Mouse (Mus musculus): ENCODE measurements around the gene Leprot. TPM values are rescaled to one million over a fixed set of nuclear protein-coding genes. Genes with fewer than 3 reads are reported as not detected.

Leprot gene
- polyA plus RNA-seq, 1 experiment from 2014 or later, result 67.7 TPM

DNA sequence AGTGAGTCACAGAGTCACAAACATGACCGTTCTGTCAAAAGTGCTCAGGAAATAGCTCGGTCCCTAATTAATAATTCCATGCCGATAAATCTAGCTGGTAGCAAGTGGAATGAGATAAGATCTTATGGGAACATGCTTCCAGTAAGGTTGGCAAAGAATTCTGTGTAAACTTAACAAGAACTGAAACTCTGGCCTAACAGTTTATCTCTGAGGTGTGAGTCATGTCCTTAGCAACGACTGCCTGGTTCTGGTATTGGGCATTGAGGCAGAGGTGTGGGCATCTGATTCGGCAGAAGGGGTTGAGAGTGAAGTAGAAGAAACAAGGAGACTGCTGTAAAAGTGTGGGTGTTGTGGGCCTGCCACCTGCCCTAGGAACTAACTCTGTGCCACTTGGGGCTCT, 22.3 kb downstream of the Leprot start:
- H3K36me3 ChIP-seq (replicated peaks), result 0 out of 2 replicates have a peak, but pooled peaks cover 2% of the 10 kb centered on the region
- H3K27me3 ChIP-seq (replicated peaks; ENCODE audit: low read depth, poor library complexity, severe bottlenecking), result no peaks in the 10 kb centered on the region
- H3K9me3 ChIP-seq, result peaks cover 5% of the 10 kb centered on the region; the same call in 1 of the 2 replicates
- no peak for DNase-seq (ENCODE audit: low spot score)
- H3K4me1 ChIP-seq, result no peaks in the 10 kb centered on the region
- 88% methylated on average over 5 of the region's 5 CpGs for WGBS
- no peak overlapping the region for H3K4me3 ChIP-seq
- H3K27ac ChIP-seq (replicated peaks), result no peak overlapping the region

DNA sequence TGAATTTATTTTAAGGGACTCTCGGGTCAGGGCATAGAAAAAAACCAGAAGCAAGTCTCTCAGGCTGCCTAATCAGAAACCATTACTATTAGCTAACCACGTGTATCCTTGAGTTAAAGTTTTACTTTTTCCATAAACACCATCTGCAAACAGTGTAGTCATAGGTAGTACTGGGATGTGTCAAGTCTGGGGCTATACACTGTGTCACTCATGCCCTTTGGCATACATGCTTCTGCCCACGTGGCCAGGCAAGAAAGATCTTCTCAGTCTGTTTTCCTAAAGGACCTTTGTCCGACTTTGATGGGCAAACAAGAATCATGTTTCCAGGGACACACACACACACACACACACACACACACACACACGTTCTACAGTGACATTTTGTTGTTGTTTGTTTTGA, 27.3 kb downstream of the Leprot start:
- H3K27ac ChIP-seq (replicated peaks), result no peak overlapping the region
- no peaks in the 10 kb centered on the region for H3K4me1 ChIP-seq
- no peaks in the 10 kb centered on the region for H3K27me3 ChIP-seq (replicated peaks; ENCODE audit: low read depth, poor library complexity, severe bottlenecking)
- no peak for DNase-seq (ENCODE audit: low spot score)
- WGBS, result 81% methylated on average over 5 of the region's 5 CpGs
- H3K9me3 ChIP-seq, result no peaks in the 10 kb centered on the region
- H3K36me3 ChIP-seq (replicated peaks), result no peaks in the 10 kb centered on the region
- no peak overlapping the region for H3K4me3 ChIP-seq

DNA sequence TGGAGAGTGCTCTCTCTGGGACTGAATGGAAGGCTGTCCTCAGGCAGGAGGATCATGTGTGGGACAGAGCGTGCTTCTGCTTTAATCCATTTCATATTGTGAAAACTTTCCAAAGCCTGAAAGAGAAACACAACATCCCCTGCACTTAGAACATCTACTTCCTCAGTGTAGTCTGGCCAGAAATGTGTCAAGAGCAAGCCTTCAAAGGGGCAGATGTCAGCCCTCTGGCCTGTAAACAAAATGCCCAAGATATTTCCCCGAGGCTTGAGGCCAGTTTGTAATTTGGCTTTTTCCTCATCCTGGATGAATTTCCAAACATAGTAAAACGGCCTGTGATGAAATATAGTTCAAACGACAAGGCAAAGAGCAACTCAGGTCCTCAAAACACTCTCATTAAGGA, 28.2 kb downstream of the Leprot start:
- H3K36me3 ChIP-seq (replicated peaks), result no peaks in the 10 kb centered on the region

DNA sequence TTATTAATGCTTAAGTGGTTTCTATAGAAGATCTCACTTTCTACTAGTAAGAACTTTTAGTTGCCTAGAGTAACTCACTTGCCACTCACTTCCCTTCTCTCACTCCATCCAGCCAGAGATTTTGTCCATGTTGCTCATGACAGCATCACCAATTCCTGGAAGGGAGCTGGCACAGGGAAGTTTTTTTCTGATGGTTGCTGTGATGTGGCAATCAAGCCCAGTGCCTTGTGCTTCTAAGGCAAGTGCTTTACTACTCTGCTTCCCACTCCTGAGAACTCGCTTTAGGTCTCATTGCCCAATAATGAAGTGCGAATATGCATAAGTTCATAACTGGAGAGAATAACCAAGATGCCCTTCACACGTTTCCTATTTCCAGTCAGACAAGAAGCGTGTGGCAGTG, 35.1 kb downstream of the Leprot start:
- WGBS, result 91% methylated on average over 4 of the region's 4 CpGs
- no peaks in the 10 kb centered on the region for H3K36me3 ChIP-seq (replicated peaks)
- H3K27me3 ChIP-seq (replicated peaks; ENCODE audit: low read depth, poor library complexity, severe bottlenecking), result no peaks in the 10 kb centered on the region
- H3K9me3 ChIP-seq, result no peaks in the 10 kb centered on the region
- no peak overlapping the region for H3K4me3 ChIP-seq
- no peak for DNase-seq (ENCODE audit: low spot score)
- no peak overlapping the region for H3K27ac ChIP-seq (replicated peaks)
- 0 out of 2 replicates have a peak, but pooled peaks cover 6% of the 10 kb centered on the region for H3K4me1 ChIP-seq

More for the DNA sequence above, 28.2 kb downstream of the Leprot start:
- no peaks in the 10 kb centered on the region for H3K9me3 ChIP-seq
- H3K4me1 ChIP-seq, result no peaks in the 10 kb centered on the region
- no peaks in the 10 kb centered on the region for H3K27me3 ChIP-seq (replicated peaks; ENCODE audit: low read depth, poor library complexity, severe bottlenecking)
- H3K27ac ChIP-seq (replicated peaks), result no peak overlapping the region
- no peak for DNase-seq (ENCODE audit: low spot score)
- no peak overlapping the region for H3K4me3 ChIP-seq
- 64% methylated on average over 4 of the region's 4 CpGs for WGBS

DNA sequence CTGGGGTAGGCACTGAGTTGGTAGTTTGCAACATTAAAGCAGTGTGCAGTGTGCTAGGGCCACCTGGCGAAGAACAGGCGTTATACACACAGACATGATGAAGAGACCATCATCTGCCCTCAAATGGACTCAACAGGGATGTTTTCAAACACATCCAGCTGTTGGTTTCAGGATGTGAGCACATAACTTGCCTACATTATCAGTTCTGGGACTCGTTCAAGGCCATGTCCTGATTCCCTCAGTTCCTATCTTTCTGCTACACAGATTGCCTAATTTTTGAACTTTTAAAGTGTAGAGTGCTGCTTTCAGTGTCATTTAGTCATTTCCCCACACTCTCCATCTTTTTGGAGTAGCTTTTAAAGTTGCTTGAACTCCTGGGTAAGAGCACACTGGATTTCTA, 35.6 kb downstream of the Leprot start:
- Histone ChIP-seq H3K4me1 (0 out of 2 replicates have a peak, but pooled peaks cover 6% of the 10 kb centered on the region), H3K9me3 (no peaks in the 10 kb centered on the region), H3K27me3 (replicated peaks; ENCODE audit: low read depth, poor library complexity, severe bottlenecking) (no peaks in the 10 kb centered on the region), H3K27ac (replicated peaks) (no peak overlapping the region), H3K4me3 (no peak overlapping the region), H3K36me3 (replicated peaks) (no peaks in the 10 kb centered on the region)
- DNase-seq (ENCODE audit: low spot score), result no peak
- 84% methylated on average over 3 of the region's 3 CpGs for WGBS

DNA sequence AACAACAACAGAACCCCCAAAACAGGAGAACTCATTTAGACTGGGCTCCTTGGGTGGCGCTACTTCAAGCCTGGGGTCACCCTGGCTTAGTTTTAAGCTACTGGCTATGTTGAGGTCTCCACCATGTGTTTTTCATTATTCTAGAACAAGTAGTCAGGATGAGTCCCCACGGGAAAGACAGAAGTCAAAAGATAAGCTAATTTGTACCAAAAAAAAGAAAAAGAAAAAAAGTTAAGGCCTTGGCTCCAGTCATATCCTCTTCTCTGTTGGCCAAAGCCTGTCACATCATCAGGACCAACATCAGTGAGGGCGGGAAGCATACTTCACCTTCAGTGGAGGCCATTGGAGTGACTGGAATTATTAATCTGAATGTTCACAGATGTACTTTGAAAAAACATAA, 37.3 kb downstream of the Leprot start:
- Histone ChIP-seq H3K4me1 (0 out of 2 replicates have a peak, but pooled peaks cover 6% of the 10 kb centered on the region), H3K27me3 (replicated peaks; ENCODE audit: low read depth, poor library complexity, severe bottlenecking) (no peaks in the 10 kb centered on the region), H3K36me3 (replicated peaks) (no peaks in the 10 kb centered on the region), H3K27ac (replicated peaks) (no peak overlapping the region), H3K4me3 (no peak overlapping the region), H3K9me3 (no peaks in the 10 kb centered on the region)
- no peak for DNase-seq (ENCODE audit: low spot score)
- WGBS, result 69% methylated on average over 3 of the region's 3 CpGs

DNA sequence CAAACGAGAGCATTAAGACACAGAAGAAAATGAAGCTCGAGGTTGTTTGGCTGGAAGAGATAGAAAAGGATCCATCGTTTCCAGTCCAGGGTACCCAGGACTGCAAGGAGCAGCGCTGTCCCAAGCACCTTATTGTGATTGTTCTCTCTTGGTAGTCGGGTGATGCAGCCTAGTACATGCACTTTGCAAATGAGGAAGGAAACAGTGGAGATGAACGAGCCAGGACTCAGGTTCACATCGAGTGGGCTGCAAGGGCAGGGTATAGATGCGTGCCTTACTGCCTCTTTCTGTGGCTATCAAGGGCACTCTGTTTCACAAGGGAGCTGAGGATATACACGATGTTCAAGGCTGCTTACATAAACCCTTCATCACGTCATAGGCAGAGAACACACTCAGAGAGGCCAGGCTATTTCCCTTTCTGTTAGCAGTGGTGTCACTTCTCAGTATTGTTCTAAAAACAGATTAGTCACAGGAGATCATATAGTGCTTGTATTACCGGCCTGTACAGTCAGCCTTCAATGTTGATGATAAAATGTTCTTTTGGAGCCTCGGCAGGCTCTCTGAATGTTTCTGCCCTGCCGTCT, 38.8 kb downstream of the Leprot start:
- WGBS, result 83% methylated on average over 13 of the region's 13 CpGs
- 0 out of 2 replicates have a peak, but pooled peaks cover 6% of the 10 kb centered on the region for H3K4me1 ChIP-seq
- no peak overlapping the region for H3K27ac ChIP-seq (replicated peaks)
- no peaks in the 10 kb centered on the region for H3K36me3 ChIP-seq (replicated peaks)
- no peak overlapping the region for H3K4me3 ChIP-seq
- H3K27me3 ChIP-seq (replicated peaks; ENCODE audit: low read depth, poor library complexity, severe bottlenecking), result no peaks in the 10 kb centered on the region
- H3K9me3 ChIP-seq, result no peaks in the 10 kb centered on the region
- no peak for DNase-seq (ENCODE audit: low spot score)

DNA sequence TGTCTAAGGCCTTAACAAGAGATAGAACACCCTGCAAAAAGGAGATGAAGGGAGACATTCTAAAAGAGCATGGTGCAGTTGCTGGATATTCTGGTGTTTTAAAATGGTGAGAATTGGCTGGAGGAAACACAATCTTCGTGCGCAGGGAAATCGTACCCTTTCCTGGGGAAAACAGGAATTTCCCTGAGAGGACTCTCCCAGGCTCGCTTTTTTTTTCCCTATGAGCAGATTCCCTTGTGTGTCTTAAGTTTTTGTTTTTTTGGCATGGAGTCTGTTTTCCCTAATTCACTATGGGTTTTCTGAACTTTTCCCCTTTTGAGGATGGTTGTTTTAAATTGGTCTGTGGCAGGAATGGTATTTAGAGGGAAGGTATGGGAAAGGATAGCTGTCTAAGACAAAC, 41.7 kb downstream of the Leprot start:
- Histone ChIP-seq H3K36me3 (replicated peaks) (no peaks in the 10 kb centered on the region), H3K4me1 (0 out of 2 replicates have a peak, but pooled peaks cover 6% of the 10 kb centered on the region), H3K27ac (replicated peaks) (no peak overlapping the region), H3K9me3 (no peaks in the 10 kb centered on the region), H3K4me3 (no peak overlapping the region), H3K27me3 (replicated peaks; ENCODE audit: low read depth, poor library complexity, severe bottlenecking) (no peaks in the 10 kb centered on the region)
- 86% methylated on average over 4 of the region's 4 CpGs for WGBS
- DNase-seq (ENCODE audit: low spot score), result no peak

DNA sequence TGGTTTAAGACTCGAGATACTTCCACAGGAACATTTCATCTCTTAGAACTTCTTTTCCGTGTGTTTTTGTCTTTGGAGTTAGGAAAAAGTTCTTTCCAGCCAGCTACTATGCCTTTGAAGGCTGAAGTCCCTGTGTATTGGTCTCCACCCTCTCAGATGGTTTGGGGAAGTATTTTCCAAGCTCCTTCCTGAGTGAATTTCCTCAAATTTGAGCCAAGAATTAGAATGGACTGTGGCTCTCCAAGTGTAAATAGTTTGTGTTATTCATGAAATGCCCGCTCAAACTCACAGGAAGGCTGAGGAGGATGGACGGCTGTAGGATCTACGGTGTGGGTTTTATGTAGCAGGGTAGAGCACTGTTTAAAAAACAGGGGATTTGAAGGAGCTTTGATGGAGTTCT, 42.1 kb downstream of the Leprot start:
- no peak overlapping the region for H3K27ac ChIP-seq (replicated peaks)
- H3K4me1 ChIP-seq, result 0 out of 2 replicates have a peak, but pooled peaks cover 6% of the 10 kb centered on the region
- no peaks in the 10 kb centered on the region for H3K27me3 ChIP-seq (replicated peaks; ENCODE audit: low read depth, poor library complexity, severe bottlenecking)
- no peaks in the 10 kb centered on the region for H3K36me3 ChIP-seq (replicated peaks)
- DNase-seq (ENCODE audit: low spot score), result no peak
- no peaks in the 10 kb centered on the region for H3K9me3 ChIP-seq
- WGBS, result 83% methylated on average over 5 of the region's 5 CpGs
- H3K4me3 ChIP-seq, result no peak overlapping the region

DNA sequence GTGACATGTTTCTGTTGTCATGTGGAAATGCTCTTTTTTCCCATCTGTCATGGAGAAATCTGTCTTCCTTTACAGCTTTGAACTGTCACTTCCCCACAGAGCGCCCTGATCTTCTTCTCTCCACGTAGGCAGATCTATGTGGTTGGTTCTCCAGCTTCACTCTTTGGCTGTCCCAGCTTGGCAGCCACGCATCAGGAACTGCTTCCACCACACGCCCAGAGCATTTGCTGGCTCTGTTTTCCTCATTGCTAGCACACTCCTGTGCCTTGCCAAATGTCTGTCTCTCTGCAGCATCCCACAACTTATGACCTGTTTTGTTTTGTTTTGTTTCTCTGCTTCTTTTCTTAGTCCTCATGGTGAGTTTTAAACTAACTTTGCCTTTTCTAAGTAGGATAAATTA, 45.4 kb downstream of the Leprot start:
- Histone ChIP-seq H3K27me3 (replicated peaks; ENCODE audit: low read depth, poor library complexity, severe bottlenecking) (no peaks in the 10 kb centered on the region), H3K4me1 (no peaks in the 10 kb centered on the region), H3K36me3 (replicated peaks) (no peaks in the 10 kb centered on the region), H3K27ac (replicated peaks) (no peak overlapping the region), H3K9me3 (no peaks in the 10 kb centered on the region), H3K4me3 (no peak overlapping the region)
- DNase-seq (ENCODE audit: low spot score), result no peak
- 83% methylated on average over 4 of the region's 4 CpGs for WGBS

DNA sequence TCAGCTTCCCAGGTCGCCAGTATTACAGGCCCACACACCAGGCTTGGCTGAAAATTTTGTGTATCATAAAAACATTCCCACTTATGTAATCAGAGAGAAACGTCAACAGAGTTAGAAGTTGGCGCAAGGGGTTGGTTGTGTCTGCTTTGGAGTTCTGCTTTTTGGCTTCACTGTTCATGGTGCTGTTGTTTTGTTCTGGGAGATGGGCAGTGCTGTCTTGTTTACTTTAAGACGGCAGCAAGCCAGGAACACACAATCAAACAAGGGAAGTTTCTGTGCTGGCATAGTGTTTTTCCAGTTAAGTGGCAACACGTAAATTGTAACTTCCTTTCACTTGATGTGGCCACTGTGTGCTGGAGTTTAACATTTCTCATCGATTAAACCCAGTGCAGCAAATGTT, 47.0 kb downstream of the Leprot start:
- Histone ChIP-seq H3K4me3 (no peak overlapping the region), H3K4me1 (no peaks in the 10 kb centered on the region), H3K27me3 (replicated peaks; ENCODE audit: low read depth, poor library complexity, severe bottlenecking) (no peaks in the 10 kb centered on the region), H3K27ac (replicated peaks) (no peak overlapping the region), H3K9me3 (no peaks in the 10 kb centered on the region), H3K36me3 (replicated peaks) (no peaks in the 10 kb centered on the region)
- DNase-seq (ENCODE audit: low spot score), result no peak
- 78% methylated on average over 6 of the region's 6 CpGs for WGBS

DNA sequence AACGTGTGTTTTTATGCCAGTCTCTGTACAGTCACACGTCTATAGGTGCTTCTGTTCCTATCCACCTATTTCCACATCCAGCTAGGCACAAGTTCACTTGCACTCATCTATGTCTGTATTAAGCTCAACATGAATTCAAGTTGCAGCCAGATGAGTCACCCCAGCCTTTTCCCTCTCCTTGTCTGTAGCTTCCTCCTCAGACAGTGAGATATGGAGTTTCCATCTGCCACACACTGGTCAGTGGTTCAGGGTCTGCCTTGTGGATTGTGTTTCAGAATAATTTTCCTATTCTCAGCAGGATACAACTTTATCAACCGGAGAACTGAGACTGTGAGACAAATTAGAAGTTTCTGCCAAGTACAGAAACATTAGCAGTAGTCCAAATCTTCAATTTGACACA, 49.7 kb downstream of the Leprot start:
- DNase-seq (ENCODE audit: low spot score), result no peak
- no peaks in the 10 kb centered on the region for H3K36me3 ChIP-seq (replicated peaks)
- H3K4me1 ChIP-seq, result peaks cover 9% of the 10 kb centered on the region
- H3K9me3 ChIP-seq, result no peaks in the 10 kb centered on the region
- no peak overlapping the region for H3K4me3 ChIP-seq
- H3K27ac ChIP-seq (replicated peaks), result no peak overlapping the region
- no peaks in the 10 kb centered on the region for H3K27me3 ChIP-seq (replicated peaks; ENCODE audit: low read depth, poor library complexity, severe bottlenecking)
- WGBS, result 83% methylated on average over 3 of the region's 3 CpGs

DNA sequence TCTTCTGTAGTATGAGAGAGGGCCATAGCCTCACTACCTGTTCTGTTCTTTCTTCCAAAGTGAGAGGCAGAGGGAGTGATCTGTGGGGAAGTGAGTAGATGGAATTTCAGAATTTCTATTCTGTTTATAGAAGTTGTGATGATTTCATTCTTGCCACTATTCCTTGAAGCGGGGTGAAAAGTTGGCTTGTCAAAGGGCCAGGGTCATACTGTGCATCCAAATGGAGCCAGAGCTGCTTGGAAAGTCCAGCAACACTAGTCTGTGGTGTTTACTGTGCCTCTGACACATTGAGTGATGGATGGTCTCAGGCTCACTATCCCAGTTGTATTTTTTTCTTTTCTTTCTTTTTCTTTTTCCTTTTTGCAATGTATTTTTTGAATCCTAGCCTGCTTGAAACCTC, 51.9 kb downstream of the Leprot start:
- no peaks in the 10 kb centered on the region for H3K9me3 ChIP-seq
- no peak overlapping the region for H3K4me3 ChIP-seq
- H3K36me3 ChIP-seq (replicated peaks), result no peaks in the 10 kb centered on the region
- WGBS, result 92% methylated on average over 1 of the region's 1 CpGs
- no peak overlapping the region for H3K27ac ChIP-seq (replicated peaks)
- H3K27me3 ChIP-seq (replicated peaks; ENCODE audit: low read depth, poor library complexity, severe bottlenecking), result no peaks in the 10 kb centered on the region
- peaks cover 9% of the 10 kb centered on the region for H3K4me1 ChIP-seq
- DNase-seq (ENCODE audit: low spot score), result no peak

Data from embryonic facial prominence, embryonic 10.5 days (tissue).